Mouse (Mus musculus) monocyte, adult 5-6 weeks (primary cell): ENCODE measurements around the gene Skor1. TPM values are rescaled to one million over a fixed set of nuclear protein-coding genes. Genes with fewer than 3 reads are reported as not detected.

Source experiments
- ATAC-seq: fragments of 153-309, 156-312 bp; replicated peaks from 2 replicates; pipeline ENCODE4 v1.8.0; 2017; ENCODE audit warnings: mild to moderate bottlenecking; ENCODE audit not compliant: low TSS enrichment, insufficient number of reproducible peaks, severe bottlenecking, poor library complexity, low FRiP score
- total RNA-seq: library from RNA; stranded (forward); fragments of 200-1000, 200-491, 200-594 nt; gene quantifications from 3 replicates; pipeline ENCODE4 v1.2.3, GENCODE M21; 2017

Skor1 gene
- not detected in 3 replicates for total RNA-seq

DNA sequence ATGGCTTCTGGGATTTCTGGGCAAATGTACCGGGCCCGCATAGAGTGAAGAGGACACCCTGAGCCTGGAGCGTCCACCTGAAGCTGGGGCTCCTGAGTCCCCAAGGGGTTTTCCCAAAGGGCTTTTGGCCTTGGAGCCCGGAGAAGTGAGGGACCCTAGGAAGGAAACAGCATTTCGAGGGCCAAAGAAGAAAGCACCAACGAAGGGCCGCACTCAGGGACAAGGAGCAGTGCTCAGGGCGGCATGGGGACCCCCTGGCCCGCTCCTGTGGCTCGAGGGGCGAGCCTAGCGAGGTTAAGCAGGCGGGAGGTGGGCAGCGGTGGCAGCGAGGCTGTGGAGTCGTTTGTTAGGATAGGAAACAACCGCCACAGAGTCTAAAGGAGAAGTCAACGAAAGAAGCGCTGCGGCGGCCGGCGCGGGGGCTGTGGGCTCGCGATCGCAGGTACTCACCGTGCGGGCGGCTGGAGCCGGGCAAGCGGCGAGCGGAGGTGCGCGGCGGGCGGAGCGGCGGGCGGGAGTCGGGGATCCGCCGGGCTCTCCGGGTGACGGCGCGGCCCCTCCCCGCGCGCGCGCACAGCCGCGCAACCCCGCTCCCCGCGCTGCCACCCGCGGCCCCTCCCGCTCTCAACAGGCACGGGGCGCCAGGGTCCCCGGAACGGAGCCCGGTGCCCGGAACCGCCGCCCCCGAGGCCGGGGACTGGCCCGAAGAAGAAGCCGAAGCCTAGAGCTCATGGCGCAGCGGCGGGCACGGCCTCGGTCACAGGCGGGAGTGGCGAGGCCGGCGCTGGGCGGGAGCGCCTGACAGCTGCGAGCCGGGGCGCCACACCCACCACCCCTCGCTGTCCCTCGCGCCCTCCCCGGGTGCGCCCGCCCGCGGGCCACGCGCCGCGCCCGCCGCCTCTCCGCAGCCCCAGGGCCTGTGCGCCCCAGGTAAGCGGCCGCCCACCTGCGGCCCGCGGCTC, at the start of gene Skor1:
TSS of gene Skor1 (minus strand) at position 552 of the 962 bp plus-strand sequence.
- ATAC-seq, result no peak

DNA sequence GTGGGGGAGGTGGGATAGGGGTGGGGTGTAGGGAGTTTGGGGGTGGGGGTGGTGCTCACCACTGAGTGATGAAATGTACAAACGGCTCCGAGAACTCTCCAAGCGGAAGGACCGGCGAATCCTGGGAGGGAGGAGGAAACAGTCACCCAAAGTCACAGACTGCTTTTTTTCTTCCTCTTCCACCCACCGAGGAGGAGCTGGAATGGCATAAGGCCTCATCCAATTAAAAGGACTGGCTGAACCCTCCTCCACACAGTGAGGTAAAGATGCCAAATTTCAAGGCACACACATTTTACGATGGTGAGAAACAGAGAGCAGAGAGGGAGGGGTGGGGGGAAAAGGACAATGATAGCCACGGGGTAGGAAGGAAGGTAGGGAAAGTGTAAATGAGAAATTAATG, 48.5 kb upstream of the Skor1 start:
- no peak for ATAC-seq

DNA sequence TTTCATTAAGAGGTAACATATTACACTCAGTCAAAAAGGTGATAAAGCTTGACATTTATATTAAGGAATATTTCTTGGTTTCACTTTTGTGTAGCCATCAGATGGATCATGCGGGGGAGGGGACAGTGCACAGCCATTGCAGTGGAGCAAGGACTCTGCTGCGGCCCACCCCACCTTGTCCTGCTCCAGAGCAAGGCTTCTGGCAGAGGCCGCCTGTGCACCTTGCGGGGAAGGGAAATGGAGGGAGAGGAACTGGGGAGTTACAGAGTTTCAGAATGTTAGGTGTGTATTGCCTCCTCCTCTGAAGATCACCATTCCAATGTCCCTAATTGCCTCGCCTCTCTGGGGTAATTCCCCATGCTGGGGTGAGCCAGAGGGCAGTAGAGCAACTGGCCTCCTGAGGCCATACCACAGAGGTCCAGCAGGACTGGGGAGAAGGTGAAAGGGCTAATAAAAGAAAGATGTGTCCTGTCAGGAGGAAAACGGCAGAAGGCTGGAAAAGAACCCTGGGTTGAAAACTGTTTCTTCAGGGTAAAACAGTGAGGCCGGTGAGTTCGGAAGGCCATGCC, 47.4 kb upstream of the Skor1 start:
- no peak for ATAC-seq

DNA sequence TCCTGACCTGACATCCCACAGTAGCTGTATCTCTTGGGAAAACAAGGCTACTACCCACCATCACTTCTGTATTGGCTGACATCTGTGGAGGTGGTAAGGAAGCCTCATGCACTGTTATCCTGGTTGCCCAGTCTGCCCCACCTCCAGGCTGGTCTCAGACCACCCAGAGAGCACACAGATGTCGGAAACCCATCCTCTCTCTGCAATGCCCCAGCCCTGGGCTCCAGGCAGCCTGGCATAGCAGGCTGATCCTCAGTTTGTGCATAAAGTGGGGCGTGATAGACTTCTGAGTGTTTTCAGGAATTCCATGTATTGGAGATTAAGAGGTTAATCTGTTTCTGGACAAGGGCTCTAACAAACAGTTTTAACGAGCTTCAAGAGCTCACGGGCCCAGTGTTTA, 46.8 kb upstream of the Skor1 start:
- ATAC-seq, result no peak

DNA sequence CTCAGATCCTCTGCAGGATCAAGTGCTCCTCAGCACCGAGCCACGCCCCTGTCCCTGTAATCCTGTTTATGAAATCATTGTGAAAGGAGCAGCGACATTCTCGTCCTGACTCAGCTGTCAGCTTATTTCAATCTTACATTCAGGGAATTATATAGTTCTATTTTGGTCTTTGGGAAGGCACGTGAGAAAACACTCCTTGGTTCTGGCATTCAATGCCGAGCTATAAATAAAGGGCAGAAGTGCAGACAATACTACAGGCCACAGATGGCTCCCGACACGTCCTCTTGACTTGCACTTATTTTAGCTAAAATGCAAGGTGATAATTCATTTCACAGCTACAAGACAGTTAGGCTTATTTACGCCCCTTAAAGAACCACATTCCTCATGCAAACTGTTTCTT, 46.0 kb upstream of the Skor1 start:
- ATAC-seq, result no peak

DNA sequence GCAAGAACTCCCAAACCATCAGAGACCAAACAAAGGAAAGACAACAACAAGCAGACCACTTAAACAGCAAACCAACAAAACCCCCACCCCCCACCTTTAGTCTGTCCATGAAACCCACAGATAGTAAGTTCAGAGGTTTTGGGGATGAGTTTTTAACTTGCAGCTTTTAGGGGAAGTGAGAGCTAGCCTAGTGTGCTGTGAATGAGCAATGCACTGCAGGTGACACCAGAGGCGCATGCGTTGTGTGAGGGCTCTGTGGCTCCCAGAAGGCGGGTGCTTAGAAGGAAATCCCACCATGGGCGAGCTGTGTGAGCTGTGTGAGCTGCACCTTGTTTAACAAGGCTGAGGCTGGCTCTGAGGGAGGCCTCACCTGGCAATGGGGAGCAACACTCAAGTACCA, 44.0 kb upstream of the Skor1 start:
- no peak for ATAC-seq

DNA sequence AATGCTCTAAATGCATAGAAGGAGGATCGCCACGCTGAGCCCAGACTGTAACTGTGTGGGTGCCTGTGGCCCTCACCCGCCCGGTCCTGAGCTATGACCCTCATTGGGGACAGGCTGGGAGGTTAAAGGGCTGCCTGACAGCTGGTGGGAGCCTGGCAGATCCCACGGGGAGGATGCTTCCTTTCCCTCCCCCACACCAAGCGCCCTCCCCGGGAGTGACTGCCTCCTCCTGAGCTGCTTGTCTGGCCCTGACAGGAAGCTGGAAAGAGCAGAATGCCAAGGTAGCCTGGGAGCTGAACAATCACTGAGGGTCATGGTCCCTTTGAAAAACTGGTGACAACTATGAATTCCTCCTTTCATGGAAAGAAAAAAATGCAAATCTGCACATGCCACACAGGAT, 38.5 kb upstream of the Skor1 start:
- no peak for ATAC-seq

DNA sequence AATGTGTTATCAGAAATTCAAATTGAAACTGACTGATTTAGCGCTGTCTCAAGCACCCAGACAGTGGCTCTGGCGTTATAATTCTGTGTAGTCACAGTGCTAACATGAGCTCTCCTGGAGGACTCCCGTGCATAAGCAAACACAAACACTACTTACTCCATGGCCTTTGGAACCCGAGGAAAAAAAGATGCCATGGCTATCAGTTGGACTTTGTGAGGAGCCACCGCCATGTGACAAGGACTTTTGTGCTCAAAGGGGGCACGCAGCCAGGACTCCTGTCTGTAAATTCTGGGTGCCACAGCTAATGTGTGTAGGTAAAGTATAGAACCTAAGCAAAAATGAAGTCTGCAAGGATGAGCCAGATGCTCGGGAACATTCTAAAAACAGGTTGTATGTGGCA, 36.5 kb upstream of the Skor1 start:
- ATAC-seq, result no peak

DNA sequence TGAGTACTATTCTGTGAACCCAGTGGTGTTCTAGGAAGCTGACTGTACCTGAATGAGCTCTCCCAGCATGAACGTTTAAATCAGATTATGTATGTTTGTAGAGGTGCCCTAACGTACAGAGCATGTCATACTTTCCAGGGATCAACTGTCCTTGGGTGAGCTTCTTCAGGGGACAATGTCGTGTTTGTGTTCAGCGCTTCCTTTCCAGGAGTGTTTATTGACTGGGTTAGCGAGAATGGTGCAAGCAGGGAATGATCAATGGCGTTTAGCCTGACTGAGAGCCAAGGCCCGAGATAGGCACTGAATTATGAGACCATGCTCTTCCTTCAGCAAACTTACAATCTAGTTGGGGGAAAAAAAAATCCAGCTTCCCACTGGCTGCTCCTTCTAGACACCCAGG, 35.1 kb upstream of the Skor1 start:
- no peak for ATAC-seq

DNA sequence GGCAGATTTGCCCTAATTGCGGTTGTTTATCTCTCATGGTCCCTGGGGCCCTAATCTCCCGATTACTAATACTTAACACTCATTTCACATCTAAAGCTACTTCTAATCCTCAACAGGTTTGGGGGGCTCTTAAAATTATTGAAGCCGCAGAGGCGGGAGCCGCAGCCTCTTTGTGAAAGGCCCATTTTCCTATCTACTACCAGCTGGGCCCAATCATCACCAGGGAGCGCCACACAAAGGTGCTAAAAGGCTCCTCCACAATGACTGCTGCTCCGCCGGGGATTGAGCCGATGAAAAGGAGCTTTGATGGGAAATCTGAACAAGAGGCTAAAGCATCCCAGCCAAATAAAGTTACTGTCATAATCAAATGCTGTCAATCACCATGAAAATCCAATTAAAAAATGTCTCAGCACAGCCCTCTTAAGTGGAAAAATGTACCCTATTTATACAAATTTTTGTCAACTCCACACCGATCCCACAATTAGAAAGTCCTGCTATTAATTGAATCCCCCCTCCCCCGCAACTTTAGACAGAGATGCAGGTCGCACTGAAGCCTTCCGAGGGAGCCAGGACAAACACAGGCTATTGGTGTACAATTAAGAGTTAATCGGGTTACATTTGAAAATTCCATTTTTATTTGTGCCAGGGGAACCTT, 33.7 kb upstream of the Skor1 start:
- no peak for ATAC-seq

DNA sequence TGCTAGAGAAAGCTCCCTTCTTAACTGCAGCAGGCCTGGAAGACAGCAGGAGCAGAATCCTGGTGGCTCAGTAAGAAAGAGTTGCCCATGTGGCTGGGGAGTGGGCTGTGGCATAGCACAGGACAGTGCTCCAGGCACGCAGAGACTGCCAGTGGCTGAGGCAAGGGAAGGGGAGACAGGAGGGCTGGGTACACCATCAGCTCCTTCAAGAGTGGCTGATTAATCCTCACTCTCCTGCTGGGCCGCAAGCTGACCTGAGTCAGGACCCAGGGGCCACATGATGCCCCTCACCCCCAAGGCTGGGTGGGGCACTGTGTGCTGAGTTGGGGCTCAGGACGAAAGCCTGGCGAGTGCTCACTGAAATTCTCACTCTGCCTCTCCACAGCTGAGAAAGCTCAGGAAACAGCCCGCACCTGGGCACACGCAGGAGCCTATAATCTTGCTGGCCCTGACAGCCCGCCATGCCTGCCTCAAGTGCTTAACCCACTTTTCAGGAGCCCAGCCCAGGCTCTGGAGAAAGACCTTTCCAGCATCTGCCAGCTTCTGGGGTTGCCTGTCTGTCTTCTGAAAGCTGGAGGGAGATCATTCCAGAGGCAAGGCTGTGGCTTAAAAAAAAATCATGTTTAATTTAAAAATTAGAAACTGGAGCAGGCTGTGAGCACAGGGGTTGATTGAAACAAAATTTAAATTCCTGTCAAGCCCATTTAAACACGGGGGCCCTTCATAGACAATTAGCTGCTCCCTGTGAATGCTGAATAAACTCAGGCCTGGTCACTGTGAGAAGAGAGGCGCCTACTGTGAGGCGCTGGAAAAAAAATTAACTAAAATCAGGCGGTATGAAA, 32.8 kb upstream of the Skor1 start:
- no peak for ATAC-seq

DNA sequence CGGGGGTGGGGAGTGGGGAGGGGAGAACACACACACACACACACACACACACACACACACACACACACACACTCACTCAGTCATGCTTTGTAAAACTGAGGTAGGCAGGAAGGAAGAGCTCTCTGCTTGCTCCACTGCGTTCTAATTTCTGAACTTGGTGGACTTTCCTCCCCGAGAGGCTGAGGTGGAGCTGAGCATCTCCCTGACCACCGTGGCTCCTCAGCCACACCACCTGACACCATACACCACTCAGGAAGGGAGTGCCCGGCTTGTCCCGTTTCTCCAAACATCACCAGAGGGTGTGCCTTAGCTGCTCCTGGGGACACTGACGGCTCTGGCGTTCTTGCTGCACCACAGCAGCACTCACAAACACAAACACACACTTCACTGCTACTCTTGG, 29.5 kb upstream of the Skor1 start:
- no peak for ATAC-seq

DNA sequence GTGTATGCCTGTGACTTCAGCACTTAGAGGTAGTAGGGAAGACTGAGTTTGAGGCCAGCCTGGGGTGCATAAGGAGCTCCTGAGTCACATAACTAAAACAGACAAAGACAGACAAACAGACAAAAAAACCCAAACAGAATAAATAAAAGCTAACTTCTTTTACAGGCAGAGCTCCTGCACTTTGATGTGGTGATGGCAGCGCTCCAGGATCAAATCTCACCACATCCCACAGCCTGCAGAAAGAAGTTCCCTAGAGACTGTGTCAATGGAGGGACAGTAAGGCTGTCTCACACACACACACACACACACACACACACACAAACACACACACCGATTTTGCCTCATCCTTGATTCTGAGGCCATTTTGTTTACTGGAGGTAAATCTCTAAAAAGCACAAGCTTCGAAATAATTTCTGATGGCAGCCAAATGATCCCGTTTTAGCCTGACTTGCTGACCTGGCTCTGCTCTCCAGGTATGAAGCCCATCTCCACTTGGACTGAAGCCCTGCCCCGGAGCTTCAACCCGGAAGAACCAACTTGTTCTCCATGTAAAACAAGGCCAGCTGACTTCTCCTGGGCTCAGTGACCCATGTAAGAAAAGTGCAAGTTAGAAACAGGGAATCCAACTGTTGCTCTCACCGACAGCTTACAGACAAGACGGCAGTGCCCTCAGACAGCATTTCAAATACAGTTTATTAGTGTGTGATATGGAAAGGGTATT, 25.4 kb upstream of the Skor1 start:
- ATAC-seq, result no peak

DNA sequence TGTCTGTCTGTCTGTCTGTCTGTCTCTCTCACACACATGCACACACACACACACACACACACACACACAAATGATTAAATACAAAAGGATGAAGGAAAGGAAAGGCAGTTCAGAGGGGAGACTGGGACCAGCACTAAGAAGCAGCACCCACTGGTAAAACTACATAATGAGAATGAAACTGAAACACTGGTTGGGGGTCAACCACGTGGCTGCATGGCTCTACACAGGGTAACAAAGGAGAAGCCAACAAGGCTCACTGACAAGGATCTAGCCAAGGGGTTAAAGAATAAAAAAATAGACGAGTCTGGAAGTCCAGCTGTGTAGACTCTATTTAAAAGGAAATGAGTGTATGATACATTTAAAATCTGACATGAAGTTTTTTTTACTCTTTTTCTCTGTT, 23.2 kb upstream of the Skor1 start:
- no peak for ATAC-seq

DNA sequence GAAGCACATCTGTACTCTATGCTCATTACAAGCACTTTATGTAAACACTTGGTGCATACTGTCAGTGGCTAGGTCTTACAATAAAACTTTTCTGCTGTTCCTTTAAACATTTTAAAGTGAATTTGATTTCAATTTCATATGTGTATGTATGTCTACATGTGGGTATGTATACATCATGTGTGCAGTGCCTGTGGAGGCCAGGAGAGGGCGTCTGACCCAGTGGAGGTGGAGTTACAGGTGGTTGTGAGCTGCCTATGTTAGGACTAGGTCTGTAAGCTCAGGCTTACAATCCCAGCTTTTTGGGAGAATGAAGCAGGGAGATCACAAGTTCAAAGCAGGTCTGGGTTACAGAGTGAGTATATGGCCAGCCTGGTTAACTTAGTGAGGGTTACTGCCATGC, 20.4 kb upstream of the Skor1 start:
- ATAC-seq, result no peak

DNA sequence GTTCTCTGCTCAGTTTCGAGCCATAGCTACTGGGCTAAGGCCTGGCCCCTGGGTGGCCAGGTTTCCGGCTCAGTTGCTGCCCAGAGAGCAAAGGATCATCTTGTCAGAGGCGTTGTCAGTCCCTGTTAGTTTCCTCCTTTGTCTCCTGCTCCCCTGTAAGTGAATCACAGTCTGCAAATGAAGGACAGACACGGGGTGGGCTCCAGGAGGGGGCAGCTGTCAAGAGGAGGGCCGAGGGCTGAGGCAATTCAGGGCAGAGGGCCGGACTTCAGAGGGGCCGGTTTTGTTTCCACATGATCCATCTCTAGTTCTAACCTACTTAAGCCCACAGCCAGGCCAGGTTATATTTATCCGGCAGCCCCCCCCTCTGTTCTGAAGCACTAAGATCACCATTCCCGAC, 16.3 kb upstream of the Skor1 start:
- no peak for ATAC-seq

DNA sequence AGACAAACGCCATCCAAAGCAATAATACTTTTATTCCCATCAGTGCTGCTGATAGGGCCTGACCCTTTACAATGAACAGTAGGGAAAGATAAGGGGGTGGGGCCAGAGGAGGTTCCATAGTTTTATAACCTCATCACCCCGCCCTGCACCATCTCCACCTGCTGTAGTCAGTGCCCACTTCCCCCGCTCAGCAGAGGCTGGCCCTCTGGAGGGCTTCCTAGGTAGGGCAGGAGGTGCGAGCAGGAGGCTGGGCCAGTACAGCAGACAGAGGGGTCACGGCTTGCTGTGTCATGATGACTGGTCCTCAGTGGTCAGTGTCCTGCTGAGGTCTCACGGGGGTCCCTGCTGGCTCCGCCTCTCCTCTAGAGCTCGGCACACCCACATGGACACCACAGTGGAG, 15.0 kb upstream of the Skor1 start:
- ATAC-seq, result no peak

DNA sequence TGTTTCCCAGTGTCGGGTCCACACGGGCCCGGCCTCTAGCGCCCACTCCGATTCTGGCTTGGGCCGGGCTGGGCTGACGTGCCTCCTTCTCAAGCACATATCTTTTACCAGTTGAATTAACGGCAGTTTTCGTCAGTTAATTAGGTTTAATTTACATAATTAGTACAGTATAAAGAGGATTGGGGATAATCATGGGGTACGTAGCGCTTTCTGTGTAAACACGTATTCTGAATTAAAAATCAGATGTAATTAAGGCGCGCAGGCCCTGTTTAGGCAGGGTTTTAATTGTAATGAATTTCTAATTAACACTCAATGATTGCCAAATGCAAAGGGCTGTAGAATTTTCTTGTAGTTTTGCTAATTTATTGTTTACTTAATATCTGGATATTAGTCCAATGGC, 3.2 kb upstream of the Skor1 start:
- no peak for ATAC-seq
